Mouse (Mus musculus) megakaryocyte, embryonic 14.5 days (primary cell): ENCODE results near the gene Slc51a.

Experiments used
- FLI1 ChIP-seq: IDR thresholded peaks from 2 replicates; pipeline ENCODE4 v1.6.1; 2012; ENCODE audit warnings: low read length, inconsistent platforms, mixed read lengths
- GATA1 ChIP-seq: IDR thresholded peaks from 3 replicates; pipeline ENCODE4 v1.6.1; 2012; ENCODE audit warnings: mixed read lengths, low read length, inconsistent platforms, borderline replicate concordance

DNA sequence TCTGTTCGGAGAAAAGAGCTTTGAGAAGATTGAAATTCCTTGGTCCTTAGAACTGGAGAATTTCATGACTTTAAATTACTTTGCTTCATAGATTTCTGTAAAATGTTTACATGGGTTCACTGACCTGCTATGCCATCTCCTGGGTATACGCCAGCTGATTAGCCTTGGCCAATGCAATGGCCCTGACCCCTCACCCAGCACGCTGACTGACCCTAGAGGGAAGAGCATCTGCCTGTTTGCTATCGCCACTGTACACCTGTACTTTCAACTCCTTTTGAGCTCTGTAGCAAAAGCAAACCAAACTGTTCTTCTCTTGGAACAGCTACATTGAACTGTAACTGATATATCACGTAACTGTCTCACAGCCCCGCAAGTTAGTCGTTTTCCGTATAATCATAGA lies 34.6 kb downstream of the Slc51a start:
- TF ChIP-seq GATA1 (no peak), FLI1 (no peak)
